Mouse (Mus musculus) neural tube, embryonic 11.5 days (tissue): ENCODE measurements at regions not wholly inside any gene's neighbourhood (a gene's known extent, or its start where the extent isn't known, plus 50 kb on each side); places are given as distances from the start of the nearest gene placed in this dataset.

ENCODE experiments used
- ATAC-seq: fragments of 200-750 bp; cut with Nextera tagmentation; 2 replicates; pipeline ENCODE4 v1.8.0; 2017; ENCODE audit warnings: moderate number of reproducible peaks, mild to moderate bottlenecking, moderate TSS enrichment, moderate library complexity; ENCODE audit not compliant: insufficient read depth, low FRiP score, low TSS enrichment
- DNase-seq: peaks from one replicate; pipeline ENCODE4 v3.0.0-alpha.2; 2015; ENCODE audit warnings: low spot score
- H3K27ac ChIP-seq: fragments of 300-500 bp; sonication (generic); 2 replicates; pipeline ENCODE4 v1.5.1; 2014; ENCODE audit warnings: low read depth, mild to moderate bottlenecking, low read length
- H3K27me3 ChIP-seq: fragments of 300-500 bp; sonication (generic); 2 replicates; pipeline ENCODE4 v1.6.1; 2014; ENCODE audit warnings: mild to moderate bottlenecking, low read length, mixed read lengths; ENCODE audit not compliant: control insufficient read depth, insufficient read depth
- H3K36me3 ChIP-seq: fragments of 300-500 bp; sonication (generic); 2 replicates; pipeline ENCODE4 v1.6.1; 2014; ENCODE audit warnings: mild to moderate bottlenecking, low read length, moderate library complexity, mixed read lengths; ENCODE audit not compliant: control insufficient read depth, insufficient read depth
- H3K4me1 ChIP-seq: fragments of 300-500 bp; sonication (generic); 2 replicates; pipeline ENCODE4 v1.6.1; 2014; ENCODE audit warnings: low read length, mixed read lengths; ENCODE audit not compliant: control insufficient read depth, insufficient read depth
- H3K4me2 ChIP-seq: fragments of 300-500 bp; sonication (generic); 2 replicates; pipeline ENCODE4 v1.6.1; 2014; ENCODE audit warnings: low read depth, mild to moderate bottlenecking, moderate library complexity
- H3K4me3 ChIP-seq: fragments of 300-500 bp; sonication (generic); 2 replicates; pipeline ENCODE4 v1.5.1; 2014; ENCODE audit warnings: low read depth, low read length
- H3K9ac ChIP-seq: fragments of 300-500 bp; sonication (generic); 2 replicates; pipeline ENCODE4 v1.6.1; 2014; ENCODE audit warnings: mild to moderate bottlenecking, low read length
- H3K9me3 ChIP-seq: fragments of 300-500 bp; sonication (generic); 2 replicates; pipeline ENCODE4 v1.6.1; 2016; ENCODE audit warnings: low read length; ENCODE audit not compliant: control insufficient read depth
- WGBS: fragments of 180-500 bp; shearing (Covaris S2); extraction: QIAGEN DNeasy Blood & Tissue Kit; methylation state at CpG from one replicate; pipeline ENCODE4 v1.1.7; 2014; 5-methylcytosine and 5-hydroxymethylcytosine counted together

DNA sequence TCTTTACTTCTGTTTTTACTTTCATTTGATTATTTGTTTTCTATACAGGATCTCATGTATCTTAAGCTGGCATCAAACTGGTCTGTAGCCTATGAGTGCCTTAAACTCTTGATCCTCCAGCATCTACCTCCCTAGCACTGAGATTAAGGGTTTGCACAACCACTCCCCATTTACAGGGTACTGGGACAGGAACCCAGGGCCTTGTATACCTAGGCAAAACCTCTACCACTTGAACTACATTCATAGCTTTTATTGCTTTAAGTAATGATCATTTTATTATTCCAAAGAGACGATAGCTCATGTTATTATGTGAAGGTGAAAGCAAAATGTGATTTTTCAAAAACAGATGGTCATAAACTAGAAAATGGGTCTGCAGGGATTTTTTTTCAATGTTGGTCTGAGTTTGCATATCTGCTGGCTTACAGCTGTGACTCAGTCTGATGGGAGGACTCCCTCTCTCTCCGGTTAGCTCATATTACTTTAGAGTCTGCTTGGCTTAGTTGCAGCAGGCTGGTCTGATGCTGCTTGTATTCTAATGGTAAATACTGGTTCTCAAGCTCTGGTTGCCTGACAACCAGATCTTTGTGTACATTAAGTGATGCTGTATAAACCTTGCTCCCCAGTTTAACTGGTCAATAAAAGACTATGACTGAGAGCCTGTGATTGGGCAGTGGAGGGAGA lies 735.5 kb downstream of the Tmem132b start:
- Histone ChIP-seq H3K27ac (no peak overlapping the region), H3K36me3 (no peaks in the 10 kb centered on the region), H3K27me3 (no peaks in the 10 kb centered on the region), H3K4me2 (no peak overlapping the region), H3K9me3 (no peaks in the 10 kb centered on the region), H3K4me3 (no peak overlapping the region), H3K9ac (no peak overlapping the region), H3K4me1 (no peaks in the 10 kb centered on the region)
- DNase-seq: no peak
- no peak for ATAC-seq
- WGBS: 79% methylated on average over 2 of the region's 2 CpGs

DNA sequence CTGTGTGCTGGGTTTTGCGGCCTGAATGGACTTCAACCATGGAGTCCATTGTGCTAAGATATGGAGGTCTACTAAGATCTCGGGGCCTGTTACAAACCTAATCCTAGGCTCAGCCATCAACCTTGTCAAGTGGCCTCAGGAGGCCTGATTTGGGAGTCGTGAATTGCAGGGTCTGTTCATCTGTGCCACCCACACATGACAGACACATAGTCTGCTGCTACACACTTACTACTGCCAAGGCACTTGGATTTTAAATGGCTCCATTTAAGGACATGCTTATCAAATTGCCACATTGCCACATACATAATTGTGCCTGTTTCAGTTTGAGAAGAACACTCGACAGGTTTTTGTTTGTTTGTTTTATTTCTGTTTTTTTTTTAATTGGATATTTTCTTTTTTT lies 737.0 kb downstream of the Tmem132b start:
- Histone ChIP-seq H3K27me3 (no peaks in the 10 kb centered on the region), H3K27ac (no peak overlapping the region), H3K9me3 (no peaks in the 10 kb centered on the region), H3K4me3 (no peak overlapping the region), H3K4me1 (no peaks in the 10 kb centered on the region), H3K9ac (no peak overlapping the region), H3K36me3 (no peaks in the 10 kb centered on the region), H3K4me2 (no peak overlapping the region)
- DNase-seq: no peak
- ATAC-seq: no peak
- 89% methylated on average over 4 of the region's 4 CpGs for WGBS

DNA sequence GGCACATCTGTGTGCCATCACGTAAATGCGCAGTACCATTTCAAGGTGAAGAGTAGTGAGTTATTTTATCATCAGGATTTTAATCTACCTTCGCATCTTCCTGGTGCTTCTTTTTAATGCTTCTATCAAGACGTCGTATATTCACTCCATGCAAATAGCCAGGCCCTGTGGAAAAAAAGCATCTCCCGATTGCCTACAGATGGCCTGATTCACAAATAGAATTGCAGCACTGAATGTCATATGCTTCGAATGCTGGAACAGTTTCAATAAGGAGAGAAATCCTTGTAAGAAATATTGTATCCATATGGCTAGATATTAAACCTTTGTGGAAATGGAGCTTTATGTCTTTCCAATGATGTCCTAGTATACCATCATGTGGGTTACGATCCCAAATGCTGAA lies 742.7 kb downstream of the Tmem132b start:
- no peak for ATAC-seq
- 90% methylated on average over 8 of the region's 8 CpGs for WGBS
- no peak overlapping the region for H3K4me2 ChIP-seq
- H3K36me3 ChIP-seq: no peaks in the 10 kb centered on the region
- H3K27ac ChIP-seq: no peak overlapping the region
- no peaks in the 10 kb centered on the region for H3K27me3 ChIP-seq
- no peak overlapping the region for H3K4me3 ChIP-seq
- no peaks in the 10 kb centered on the region for H3K4me1 ChIP-seq
- H3K9me3 ChIP-seq: no peaks in the 10 kb centered on the region
- H3K9ac ChIP-seq: no peak overlapping the region
- DNase-seq: no peak

DNA sequence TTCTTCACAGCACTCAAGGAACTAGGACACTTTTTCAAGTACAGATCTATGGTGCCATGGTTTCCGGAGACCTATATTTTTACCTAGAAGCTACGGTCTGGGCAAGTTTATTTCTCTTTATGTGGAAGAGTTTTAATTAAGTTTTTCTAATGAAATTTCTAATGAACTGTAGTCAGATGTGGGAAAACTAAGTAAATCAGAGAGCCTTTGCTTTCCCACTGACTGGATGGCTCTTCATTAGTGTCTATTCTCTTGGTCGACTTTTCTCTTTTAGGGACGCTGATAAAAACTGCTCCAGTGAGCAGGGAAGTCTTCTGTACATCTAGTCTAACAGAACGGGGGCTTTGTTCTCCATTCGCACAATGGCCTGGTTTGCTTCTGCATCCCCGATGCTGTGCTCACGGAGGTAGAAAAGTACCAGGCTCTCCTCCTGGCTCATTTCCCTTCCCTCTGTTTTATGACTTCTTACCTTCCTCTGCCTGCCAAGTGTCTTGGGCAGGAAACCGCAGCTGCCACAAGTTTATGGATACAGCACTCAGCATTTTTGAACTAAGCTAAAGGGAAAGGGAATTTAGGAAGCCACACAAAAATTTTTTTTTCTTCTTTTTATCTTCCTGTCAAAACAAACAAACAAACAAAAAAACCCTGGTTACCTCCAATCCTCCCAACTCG lies 749.6 kb downstream of the Tmem132b start:
- no peak for ATAC-seq
- no peaks in the 10 kb centered on the region for H3K9me3 ChIP-seq
- no peaks in the 10 kb centered on the region for H3K4me1 ChIP-seq
- no peaks in the 10 kb centered on the region for H3K36me3 ChIP-seq
- 21% methylated on average over 10 of the region's 10 CpGs for WGBS
- H3K27me3 ChIP-seq: no peaks in the 10 kb centered on the region
- H3K4me2 ChIP-seq: no peak overlapping the region
- no peak overlapping the region for H3K27ac ChIP-seq
- no peak overlapping the region for H3K4me3 ChIP-seq
- H3K9ac ChIP-seq: no peak overlapping the region
- peak; percentile 11 for DNase-seq

DNA sequence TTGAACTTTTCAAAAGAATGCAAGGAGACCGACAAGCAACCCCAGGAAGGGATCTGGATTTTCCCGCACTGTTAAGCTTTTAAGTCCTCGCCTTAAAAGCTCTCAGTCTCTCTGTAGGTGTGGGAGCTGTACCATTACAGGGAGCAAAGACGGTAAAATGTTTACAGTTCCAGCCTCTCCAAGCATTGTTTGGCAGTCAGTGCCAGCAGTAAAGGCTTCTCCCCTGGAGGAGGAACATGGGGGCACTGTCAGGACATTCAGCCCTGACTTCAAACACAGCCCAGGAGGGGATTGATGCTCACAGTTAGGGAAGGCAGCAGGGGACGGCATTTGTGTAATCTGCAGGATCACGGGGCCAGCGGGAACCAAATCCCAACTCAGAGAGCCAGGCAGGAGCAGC lies 750.2 kb downstream of the Tmem132b start:
- no peaks in the 10 kb centered on the region for H3K36me3 ChIP-seq
- H3K4me3 ChIP-seq: no peak overlapping the region
- no peak overlapping the region for H3K9ac ChIP-seq
- H3K27me3 ChIP-seq: no peaks in the 10 kb centered on the region
- no peak overlapping the region for H3K4me2 ChIP-seq
- no peak overlapping the region for H3K27ac ChIP-seq
- no peaks in the 10 kb centered on the region for H3K9me3 ChIP-seq
- WGBS: 3% methylated on average over 7 of the region's 7 CpGs
- no peak for DNase-seq
- no peaks in the 10 kb centered on the region for H3K4me1 ChIP-seq
- no peak for ATAC-seq

DNA sequence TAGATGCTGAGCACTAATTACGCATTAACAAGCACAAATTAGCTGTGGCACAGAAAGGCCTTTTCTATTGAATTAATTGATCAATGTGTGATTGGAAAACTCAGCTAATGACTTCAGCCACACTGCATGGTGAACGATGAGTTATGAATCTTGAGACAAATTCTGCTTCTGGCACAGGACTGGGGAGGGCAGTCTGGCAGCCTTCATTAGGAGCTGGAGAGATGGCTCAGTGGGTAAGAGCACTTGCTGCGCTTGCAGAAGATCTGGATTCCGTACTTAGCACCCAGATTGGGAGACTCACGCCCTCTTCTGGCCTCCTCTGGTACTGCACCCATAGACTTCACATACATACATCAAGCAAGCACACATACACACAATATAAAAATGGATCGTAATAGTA lies 793.3 kb downstream of the Tmem132b start:
- Histone ChIP-seq H3K4me3 (no peak overlapping the region), H3K36me3 (no peaks in the 10 kb centered on the region), H3K9me3 (no peaks in the 10 kb centered on the region), H3K27me3 (no peaks in the 10 kb centered on the region), H3K9ac (no peak overlapping the region), H3K4me2 (no peak overlapping the region), H3K4me1 (no peaks in the 10 kb centered on the region), H3K27ac (no peak overlapping the region)
- DNase-seq: no peak
- ATAC-seq: no peak
- 81% methylated on average over 6 of the region's 6 CpGs for WGBS

DNA sequence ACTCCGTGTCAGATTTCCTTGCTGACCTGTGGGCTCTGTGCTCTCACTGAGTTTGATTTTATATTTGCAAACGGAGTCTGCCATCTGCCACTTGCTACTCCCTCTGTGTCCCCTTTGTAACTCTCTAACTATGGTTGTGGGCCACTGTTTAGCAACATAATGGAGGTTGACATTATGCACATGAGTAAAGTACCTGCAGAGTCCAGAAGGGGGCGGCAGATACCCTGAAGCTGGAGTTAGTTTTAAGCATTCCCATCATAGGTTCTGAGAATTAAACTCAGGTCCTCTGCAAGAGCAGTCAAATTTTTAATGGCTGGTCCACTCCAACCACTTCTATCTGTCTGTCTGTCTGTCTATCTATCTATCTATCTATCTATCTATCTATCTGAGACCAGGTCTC lies 796.7 kb downstream of the Tmem132b start:
- H3K27me3 ChIP-seq: no peaks in the 10 kb centered on the region
- H3K27ac ChIP-seq: no peak overlapping the region
- ATAC-seq (no peak), DNase-seq (peak; percentile 21)
- 52% methylated on average over 3 of the region's 3 CpGs for WGBS
- H3K9ac ChIP-seq: no peak overlapping the region
- no peaks in the 10 kb centered on the region for H3K36me3 ChIP-seq
- H3K4me2 ChIP-seq: no peak overlapping the region
- no peaks in the 10 kb centered on the region for H3K4me1 ChIP-seq
- H3K4me3 ChIP-seq: no peak overlapping the region
- H3K9me3 ChIP-seq: no peaks in the 10 kb centered on the region

DNA sequence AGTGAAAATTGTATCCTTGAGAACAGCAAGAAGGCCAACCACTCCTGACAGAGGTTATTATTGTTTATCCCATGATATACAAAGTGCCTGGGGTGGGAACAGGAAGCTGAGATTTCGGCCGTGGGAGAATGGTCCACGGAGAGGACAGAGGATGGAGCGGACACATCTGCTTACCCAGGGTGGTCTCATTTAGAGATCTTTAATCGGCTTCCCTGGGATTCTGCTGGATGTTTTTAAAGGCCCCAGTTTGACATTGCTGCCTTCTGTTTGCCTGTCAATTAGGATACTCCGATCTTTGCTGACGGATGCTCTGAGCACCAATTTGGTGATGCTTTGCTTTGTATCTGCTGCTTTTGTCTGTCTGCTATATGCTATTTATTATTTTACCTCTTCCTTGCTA lies 803.5 kb downstream of the Tmem132b start:
- no peak overlapping the region for H3K9ac ChIP-seq
- no peaks in the 10 kb centered on the region for H3K9me3 ChIP-seq
- no peak overlapping the region for H3K27ac ChIP-seq
- no peak overlapping the region for H3K4me2 ChIP-seq
- no peak overlapping the region for H3K4me3 ChIP-seq
- no peaks in the 10 kb centered on the region for H3K4me1 ChIP-seq
- no peaks in the 10 kb centered on the region for H3K27me3 ChIP-seq
- no peaks in the 10 kb centered on the region for H3K36me3 ChIP-seq
- ATAC-seq: no peak
- 72% methylated on average over 7 of the region's 7 CpGs for WGBS
- DNase-seq: no peak
